Mouse (Mus musculus): ENCODE data around the gene Cpsf4l.

DNA sequence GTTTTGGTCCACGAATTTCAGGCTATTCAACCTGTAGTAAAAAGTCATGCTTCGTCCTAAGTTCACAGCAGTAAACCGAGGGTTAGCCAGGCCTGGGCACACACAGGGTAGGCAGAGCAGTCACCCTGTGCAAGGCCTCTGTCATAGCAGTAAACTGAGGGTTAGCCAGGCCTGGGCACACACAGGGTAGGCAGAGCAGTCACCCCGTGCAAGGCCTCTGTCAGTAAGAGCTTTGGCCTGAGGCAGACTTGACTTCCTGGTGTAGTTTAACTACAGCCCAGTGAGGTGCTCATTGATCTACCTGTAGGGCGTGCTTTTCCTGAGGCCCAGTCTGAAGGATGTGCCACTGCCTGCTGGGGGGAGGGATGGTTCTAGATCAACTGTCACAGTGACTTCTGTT is 18.5 kb downstream of the Cpsf4l start:
- TF ChIP-seq FLI1 (IDR thresholded peaks at IDR 0.05; ENCODE audit: low read length): no peak
- TF ChIP-seq GATA1 (IDR thresholded peaks at IDR 0.05; ENCODE audit: borderline replicate concordance, low read length): no peak
